10 mouse cellular contexts compared by ENCODE assay signal in the genomic region with DNA sequence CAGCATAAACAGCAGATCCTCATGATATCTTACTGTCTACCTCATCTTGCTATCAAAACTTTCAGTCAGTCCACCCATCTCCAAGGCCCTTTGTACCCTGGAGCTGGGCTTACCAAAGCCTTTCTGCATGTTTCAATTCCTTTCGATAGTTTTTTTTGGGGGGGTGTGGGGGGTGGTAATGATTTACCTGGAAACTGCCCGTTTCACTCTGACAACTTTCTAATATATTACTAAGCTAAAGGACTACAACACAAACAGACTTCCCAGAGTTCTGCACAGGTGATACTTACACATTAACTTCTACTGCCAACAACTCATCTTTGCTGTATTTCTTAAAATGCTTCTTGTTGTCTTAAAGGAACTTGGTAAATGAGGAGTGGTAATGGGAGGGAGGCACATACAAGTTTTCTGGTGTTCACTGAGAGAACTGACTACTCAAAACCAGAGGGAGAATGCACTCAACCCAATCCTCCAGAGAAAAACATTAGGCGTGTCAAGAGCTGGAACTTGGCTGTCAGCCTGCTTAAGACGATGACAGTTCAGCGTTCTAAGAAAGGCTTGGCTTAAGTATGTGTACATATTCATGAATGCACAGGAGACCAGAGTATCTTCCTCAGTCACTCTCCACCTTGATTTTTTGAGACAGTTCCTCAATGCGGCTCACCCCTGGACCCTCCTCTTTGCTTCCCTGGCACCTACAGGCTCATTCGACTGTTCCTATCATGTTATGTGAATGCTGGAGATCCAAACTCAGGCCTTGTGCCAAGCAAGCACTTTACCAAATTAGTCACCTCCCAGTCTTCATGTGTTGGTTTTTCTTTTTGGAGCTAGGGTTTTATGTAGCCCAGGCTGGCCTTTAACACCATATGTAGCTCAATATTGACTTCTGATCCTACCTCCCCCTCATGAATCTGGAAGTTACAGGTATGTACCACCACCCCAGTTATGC. TPM values are rescaled to one million over a fixed set of nuclear protein-coding genes. Genes with fewer than 3 reads are reported as not detected.
DNase-seq lines count a peak whose midpoint lies in the region; ATAC-seq lines count a peak whose summit lies in the region.
"Had no signal": no experiment of that assay in that cellular context is flagged by ENCODE, and none has a peak within 500 bp of the region (broad histone marks: within the 10 kb centered on the region; RNA-seq: fewer than 3 reads in every experiment).

No protein-coding gene starts in this region.

- WGBS in kidney, embryonic 14.5 days: 53% methylated on average over 7 of the region's 7 CpGs

- peaks cover 12% of the 10 kb centered on the region for H3K4me1 ChIP-seq in kidney, embryonic 14.5 days (ENCODE audit: control insufficient read depth, insufficient read depth, low read length)

- H3K4me3 ChIP-seq in kidney, embryonic 14.5 days (ENCODE audit: low read length): no peak overlapping the region
- H3K4me3 ChIP-seq: embryonic facial prominence, embryonic 13.5 days; hindbrain, embryonic 13.5 days had no signal

- H3K9ac ChIP-seq in kidney, embryonic 14.5 days (ENCODE audit: low read depth, low read length): no peak overlapping the region
- H3K9ac ChIP-seq: embryonic facial prominence, embryonic 13.5 days; hindbrain, embryonic 13.5 days had no signal

- H3K27me3 ChIP-seq in kidney, embryonic 14.5 days (ENCODE audit: control insufficient read depth, insufficient read depth, low read length): peaks cover 5% of the 10 kb centered on the region; the same call in 1 of the 2 replicates

- no peaks in the 10 kb centered on the region for H3K9me3 ChIP-seq in kidney, embryonic 14.5 days (ENCODE audit: control insufficient read depth, low read length)
- H3K9me3 ChIP-seq: embryonic facial prominence, embryonic 13.5 days; hindbrain, embryonic 13.5 days had no signal

- H3K36me3 ChIP-seq in kidney, embryonic 14.5 days (ENCODE audit: control insufficient read depth, insufficient read depth, low read length): peaks cover 6% of the 10 kb centered on the region

- no peak overlapping the region for H3K4me2 ChIP-seq in kidney, embryonic 14.5 days (replicated peaks; ENCODE audit: low read depth, low read length)
- H3K4me2 ChIP-seq: hindbrain, embryonic 13.5 days had no signal

- no peak; the same call in 1 of the 2 replicates for ATAC-seq in kidney, embryonic 14.5 days (ENCODE audit: low FRiP score, low TSS enrichment)

- H3K27ac ChIP-seq in kidney, embryonic 14.5 days (ENCODE audit: low read depth, low read length): peak overlapping the region; percentile 59; the same call in 1 of the 2 replicates
- H3K27ac ChIP-seq: hindbrain, embryonic 13.5 days had no signal

- intact Hi-C loops in gastrocnemius, postnatal 14 days (cut with DNase I; ENCODE audit: low total_unique reads): no loop called here

- DNase-seq in gastrocnemius, adult 18-20 months (ENCODE audit: low spot score): peak; percentile 52
- no peak for DNase-seq in gastrocnemius, postnatal 14 days
- peak; percentile 68 for DNase-seq in 3T3-L1 (ENCODE audit: low read depth, low spot score)
- DNase-seq in lung, postnatal 14 days: peak; percentile 59
- no peak for DNase-seq in thymus, adult 18-20 months
- DNase-seq in spleen, postnatal 4 days (ENCODE audit: low spot score in 2 of 2): no peak
- DNase-seq in ovary, postnatal 10 days (ENCODE audit: low spot score): no peak

RNA-seq across cellular contexts. Expression of a gene that starts 5.0 kb away (rescaled TPM):
- 1 to 10 TPM; 6.0 to 7.7 TPM for total RNA-seq in gastrocnemius, adult 18-20 months (2021)
- 10 to 100 TPM in 1 of 2 experiments, 1 to 10 TPM in 1; 9.7 to 12.4 TPM for total RNA-seq in gastrocnemius, postnatal 14 days (2021)
- 19.8 and 21.4 TPM in 2 replicates for polyA plus RNA-seq in kidney, embryonic 14.5 days (2014; fragmentation: Nextera tagmentation; extraction: Ambion mirVana)

RNA-seq across cellular contexts. Expression of a gene that starts 55.3 kb away (rescaled TPM):
- total RNA-seq in gastrocnemius, adult 18-20 months (2021): 10 to 100 TPM; 11.4 to 12.5 TPM
- 10 to 100 TPM in 1 of 2 experiments, 1 to 10 TPM in 1; 8.4 to 11.2 TPM for total RNA-seq in gastrocnemius, postnatal 14 days (2021)
- 31.1 and 35.7 TPM in 2 replicates for polyA plus RNA-seq in kidney, embryonic 14.5 days (2014; fragmentation: Nextera tagmentation; extraction: Ambion mirVana)

RNA-seq across cellular contexts. Expression of a gene that starts 55.4 kb away (rescaled TPM):
- 10 to 100 TPM; 11.4 to 17.3 TPM for total RNA-seq in gastrocnemius, adult 18-20 months (2021)
- 10 to 100 TPM in 1 of 2 experiments, 1 to 10 TPM in 1; 8.9 to 12.2 TPM for total RNA-seq in gastrocnemius, postnatal 14 days (2021)
- 11.9 and 18.1 TPM in 2 replicates for polyA plus RNA-seq in kidney, embryonic 14.5 days (2014; fragmentation: Nextera tagmentation; extraction: Ambion mirVana)

Comparison
In these comparisons a context has a peak if more than half of its experiments do, and no peak if none do; other contexts are left out.
1. DNase-seq: peak in gastrocnemius, adult 18-20 months (single experiment), 3T3-L1 (single experiment) and lung, postnatal 14 days (single experiment); none in gastrocnemius, postnatal 14 days (single experiment), thymus, adult 18-20 months (0 of 2), spleen, postnatal 4 days (0 of 2) and ovary, postnatal 10 days (single experiment).